Mouse (Mus musculus): ENCODE measurements around the gene Il1f8. TPM values are rescaled to one million over a fixed set of nuclear protein-coding genes. Genes with fewer than 3 reads are reported as not detected.
"Not testable (repeated sequence)": the region's sequence is repeated elsewhere in the genome, so short reads cannot be mapped to it uniquely, and the experiment has no call there.

The Il1f8 gene
- total RNA-seq (2021): not detected
- long read RNA-seq, experiment 1: 0 reads
- long read RNA-seq, experiment 2: 0 reads

GRCm38 (mm10) chr2:24152861-24153260 is at the start of gene Il1f8:
TSS of gene Il1f8 (plus strand) at chr2:24153161.
- intact Hi-C loops (cut with DNase I): loop anchor here (10.0 kb wide), 1 partner anchor 112 kb away; no protein-coding TSS in a partner anchor
- DNase-seq (ENCODE audit: low spot score in 2 of 2): no peak

GRCm38 (mm10) chr2:24103619-24104289 is 49.2 kb upstream of the Il1f8 start:
- DNase-seq (ENCODE audit: low spot score in 2 of 2): no peak
- intact Hi-C loops (cut with DNase I): no loop called here

- peak in 1 of 2 experiments; percentile 14 for DNase-seq (ENCODE audit: low spot score in 2 of 2)
- intact Hi-C loops (cut with DNase I): no loop called here
These were observed 43.9 kb upstream of the Il1f8 start for GRCm38 (mm10) chr2:24109085-24109484.

GRCm38 (mm10) chr2:24134373-24134772 is 18.6 kb upstream of the Il1f8 start:
- DNase-seq (ENCODE audit: low spot score in 2 of 2): no peak
- intact Hi-C loops (cut with DNase I): no loop called here

- intact Hi-C loops (cut with DNase I): loop anchor here (10.0 kb wide), 1 partner anchor 867 kb away; no protein-coding TSS in a partner anchor
- peak; percentile 39 to 58 for DNase-seq (ENCODE audit: low spot score in 2 of 2)
These were observed 28.8 kb downstream of the Il1f8 start for GRCm38 (mm10) chr2:24181683-24182331.

- intact Hi-C loops (cut with DNase I): loop anchor here (10.0 kb wide), 1 partner anchor 868 kb away; no protein-coding TSS in a partner anchor
- DNase-seq (ENCODE audit: low spot score in 2 of 2): not testable (repeated sequence)
These were observed 29.6 kb downstream of the Il1f8 start for GRCm38 (mm10) chr2:24182423-24183147.

- DNase-seq (ENCODE audit: low spot score in 2 of 2): not testable (repeated sequence)
- intact Hi-C loops (cut with DNase I): loop anchor here (10.0 kb wide), 1 partner anchor 869 kb away; no protein-coding TSS in a partner anchor
These were observed 31.1 kb downstream of the Il1f8 start for GRCm38 (mm10) chr2:24184092-24184491.

GRCm38 (mm10) chr2:24186176-24186575 is 33.2 kb downstream of the Il1f8 start, which contains the start of gene Il1f9:
TSS of gene Il1f9 (plus strand) at chr2:24186476.
- intact Hi-C loops (cut with DNase I): loop anchor here (10.0 kb wide), 1 partner anchor 871 kb away; no protein-coding TSS in a partner anchor
- no peak for DNase-seq (ENCODE audit: low spot score in 2 of 2)

GRCm38 (mm10) chr2:24187585-24187984 is 34.6 kb downstream of the Il1f8 start:
- intact Hi-C loops (cut with DNase I): loop anchor here (10.0 kb wide), 1 partner anchor 873 kb away; no protein-coding TSS in a partner anchor
- no peak for DNase-seq (ENCODE audit: low spot score in 2 of 2)

GRCm38 (mm10) chr2:24188189-24188588 is 35.2 kb downstream of the Il1f8 start:
- intact Hi-C loops (cut with DNase I): loop anchor here (10.0 kb wide), 1 partner anchor 873 kb away; no protein-coding TSS in a partner anchor
- no peak for DNase-seq (ENCODE audit: low spot score in 2 of 2)

Other genes with a start within 250 kb of the Il1f8 start
- gene Hnmt, start 103.8 kb upstream of the Il1f8 start, total RNA-seq (2021): 10 to 100 TPM; 24.2 to 28.5 TPM
- not detected for gene Tbpl2, start 56.6 kb upstream of the Il1f8 start, total RNA-seq (2021)
- gene Il1f9, start 33.3 kb downstream of the Il1f8 start, total RNA-seq (2021): not detected
- not detected for gene Il1f6, start 62.3 kb downstream of the Il1f8 start, total RNA-seq (2021)
- gene Il1f5, start 123.8 kb downstream of the Il1f8 start, total RNA-seq (2021): under 1 TPM in 1 of 2 experiments, not detected in 1; 0.49 TPM
- not detected for gene Il1f10, start 138.0 kb downstream of the Il1f8 start, total RNA-seq (2021)
- gene Il1rn, start 183.7 kb downstream of the Il1f8 start, total RNA-seq (2021): not detected
- gene Psd4, start 214.4 kb downstream of the Il1f8 start, total RNA-seq (2021): 1 to 10 TPM in 1 of 2 experiments, under 1 TPM in 1; 0.99 to 2.2 TPM

All from left cerebral cortex, postnatal 14 days (tissue).